Mouse (Mus musculus): ENCODE measurements around the gene Aqp11. TPM values are rescaled to one million over a fixed set of nuclear protein-coding genes. Genes with fewer than 3 reads are reported as not detected.

The Aqp11 gene
- total RNA-seq, 4 experiments from 2014 or later: 0.58 to 1.1 (median 0.70) TPM

DNA sequence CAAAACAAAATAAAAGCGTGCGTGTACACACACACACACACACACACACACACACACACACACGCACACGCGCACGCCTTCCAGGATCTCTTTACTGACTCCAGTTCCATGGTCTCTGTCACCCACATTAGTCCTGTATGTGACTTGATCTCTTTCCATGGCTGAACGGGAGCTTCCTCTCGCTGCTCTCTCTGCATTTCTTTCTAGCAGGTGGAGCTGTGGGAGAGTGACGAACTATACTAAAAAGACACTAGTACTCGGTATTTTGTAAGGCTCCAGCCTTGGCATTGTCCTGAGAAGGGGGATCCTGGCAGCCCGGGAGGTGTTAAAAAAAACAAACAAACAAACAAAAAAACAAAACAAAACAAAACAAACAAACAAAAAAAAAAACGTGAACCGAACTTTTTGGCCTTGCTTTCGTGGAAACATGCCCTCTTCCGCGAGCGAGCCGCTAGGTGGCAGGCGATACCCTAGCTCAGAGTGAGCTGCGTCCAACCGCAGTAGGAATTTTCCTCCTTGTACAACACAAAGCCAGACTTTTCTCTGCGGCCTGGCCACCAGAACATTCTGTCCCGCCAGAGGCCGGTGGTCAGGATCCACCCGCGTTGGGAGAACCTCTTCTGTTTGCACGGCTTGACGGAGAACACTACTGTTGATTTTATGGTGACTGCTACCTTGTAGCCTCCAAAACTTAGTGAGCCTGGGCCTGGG, 9.9 kb upstream of the Aqp11 start:
- peak; percentile 57 to 64 for DNase-seq (ENCODE audit: low spot score in 2 of 2)

- DNase-seq (ENCODE audit: low spot score in 2 of 2): no peak
Observed at GRCm38 (mm10) chr7:97747176-97747707, 9.2 kb upstream of the Aqp11 start.

GRCm38 (mm10) chr7:97745299-97745698, 7.2 kb upstream of the Aqp11 start:
- DNase-seq (ENCODE audit: low spot score in 2 of 2): no peak

- DNase-seq (ENCODE audit: low spot score in 2 of 2): no peak
Observed at GRCm38 (mm10) chr7:97741756-97742291, 3.7 kb upstream of the Aqp11 start.

DNA sequence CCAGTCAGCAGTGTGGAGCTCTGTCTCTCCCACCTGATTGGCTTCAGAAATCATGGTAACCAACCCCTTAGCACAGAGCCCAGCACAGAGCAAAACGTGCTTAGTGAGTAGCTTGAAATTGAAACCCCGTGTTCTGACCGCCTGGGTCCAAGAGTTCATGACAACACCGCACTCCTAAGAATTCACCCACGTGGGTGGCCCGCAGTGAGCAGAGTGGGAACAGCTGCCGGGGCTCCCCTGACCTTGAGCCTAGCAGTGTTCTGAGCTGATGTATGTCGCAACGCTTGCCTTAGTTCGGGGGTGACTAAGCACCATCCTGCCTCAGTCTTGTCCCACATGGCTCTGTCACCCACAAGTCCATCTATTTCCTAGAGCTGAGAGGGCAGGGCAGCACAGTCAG, 2.9 kb upstream of the Aqp11 start:
- no peak for DNase-seq (ENCODE audit: low spot score in 2 of 2)

GRCm38 (mm10) chr7:97737256-97737637, 842 bp downstream of the Aqp11 start:
- DNase-seq (ENCODE audit: low spot score in 2 of 2): no peak

DNA sequence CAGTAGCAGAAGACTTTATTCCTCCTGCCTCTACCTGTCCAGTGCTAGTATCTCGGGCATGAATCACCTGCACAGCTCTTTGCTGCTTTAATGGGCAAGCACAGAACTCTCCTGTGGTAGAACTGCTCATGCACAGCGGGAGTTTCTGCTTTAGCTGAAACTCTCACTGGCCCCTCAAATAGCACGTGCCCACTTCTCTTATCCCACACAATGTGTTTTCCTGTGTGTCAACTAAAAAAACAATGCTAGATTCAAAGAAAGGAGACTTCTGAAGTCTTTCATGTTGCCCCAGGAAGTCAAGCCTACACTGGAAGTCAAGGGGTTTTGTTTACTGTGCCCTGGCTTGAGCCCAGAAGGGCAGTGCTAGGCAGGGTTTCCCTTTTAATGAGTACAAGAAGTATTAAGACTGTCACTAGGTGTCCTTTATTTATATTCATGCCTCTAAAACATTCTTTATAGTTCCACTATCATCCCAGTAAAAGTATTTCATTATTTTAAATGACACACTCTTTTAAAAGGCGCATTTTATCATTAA, 2.1 kb downstream of the Aqp11 start:
- no peak for DNase-seq (ENCODE audit: low spot score in 2 of 2)

DNA sequence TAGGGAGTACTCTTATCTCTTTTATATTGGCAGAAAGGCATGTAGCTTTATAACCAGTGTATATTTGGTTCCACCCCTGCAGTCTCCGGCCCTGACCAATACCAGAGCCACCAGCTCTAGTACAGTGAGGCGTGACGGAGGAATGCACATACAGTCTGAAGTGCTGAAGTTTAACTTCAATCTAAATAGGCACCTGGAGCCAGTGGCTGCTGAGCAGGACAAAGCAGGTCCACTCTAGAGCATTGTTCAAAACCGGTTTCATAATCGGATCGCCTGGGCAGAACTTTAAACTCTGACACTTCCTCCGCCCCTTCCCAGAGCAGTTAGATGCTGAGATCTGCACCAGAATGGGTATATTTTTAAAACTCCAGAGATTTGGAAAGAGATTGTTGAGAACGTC, 3.1 kb downstream of the Aqp11 start:
- DNase-seq (ENCODE audit: low spot score in 2 of 2): no peak

- no peak for DNase-seq (ENCODE audit: low spot score in 2 of 2)
Observed at GRCm38 (mm10) chr7:97733606-97734005, 4.5 kb downstream of the Aqp11 start.

- no peak for DNase-seq (ENCODE audit: low spot score in 2 of 2)
Observed at GRCm38 (mm10) chr7:97730427-97730826, 7.7 kb downstream of the Aqp11 start.

DNA sequence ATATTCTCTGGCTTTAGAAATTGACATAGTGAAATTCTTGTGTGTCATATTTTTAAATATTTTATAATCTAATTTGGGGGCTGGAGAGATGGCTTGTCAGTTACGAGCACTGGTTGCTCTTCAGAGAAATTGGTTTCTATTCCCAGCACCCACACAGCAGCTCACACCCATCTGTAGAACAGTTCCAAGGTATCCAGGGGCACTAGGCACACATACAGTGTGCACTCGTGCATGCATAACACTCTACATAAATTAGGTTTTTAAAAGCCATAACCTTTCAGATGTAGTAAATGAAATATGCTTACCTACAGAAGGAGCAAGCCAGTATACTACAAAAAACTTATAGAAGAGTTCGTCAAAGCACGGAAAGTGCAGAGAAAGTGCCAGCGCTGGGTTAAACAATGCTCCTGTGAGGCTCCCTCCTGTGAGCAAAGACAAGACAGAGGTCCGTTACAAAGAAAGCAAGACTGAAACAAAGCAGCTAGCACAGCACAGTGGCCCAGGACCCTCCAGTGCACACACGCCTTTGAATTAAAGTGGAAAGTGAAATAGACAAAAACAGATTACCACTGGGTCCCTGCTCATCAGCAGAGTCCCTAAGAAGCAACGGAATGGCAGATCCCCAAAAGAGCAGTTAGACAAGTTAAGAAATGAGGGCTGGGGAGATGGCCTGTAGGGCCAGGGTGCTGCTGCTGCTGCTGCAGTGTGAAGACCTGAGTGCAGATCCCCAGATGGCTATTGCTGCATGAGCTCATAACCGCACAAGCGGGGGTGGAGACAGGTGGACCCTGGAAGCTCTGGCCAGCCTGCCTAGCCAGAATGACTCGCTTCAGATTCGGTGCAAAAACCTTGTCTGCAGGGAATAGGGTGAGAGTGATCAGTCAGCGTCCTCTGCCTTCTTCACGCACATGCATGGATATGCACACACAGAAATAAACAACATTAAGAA, 9.1 kb downstream of the Aqp11 start:
- no peak for DNase-seq (ENCODE audit: low spot score in 2 of 2)

DNA sequence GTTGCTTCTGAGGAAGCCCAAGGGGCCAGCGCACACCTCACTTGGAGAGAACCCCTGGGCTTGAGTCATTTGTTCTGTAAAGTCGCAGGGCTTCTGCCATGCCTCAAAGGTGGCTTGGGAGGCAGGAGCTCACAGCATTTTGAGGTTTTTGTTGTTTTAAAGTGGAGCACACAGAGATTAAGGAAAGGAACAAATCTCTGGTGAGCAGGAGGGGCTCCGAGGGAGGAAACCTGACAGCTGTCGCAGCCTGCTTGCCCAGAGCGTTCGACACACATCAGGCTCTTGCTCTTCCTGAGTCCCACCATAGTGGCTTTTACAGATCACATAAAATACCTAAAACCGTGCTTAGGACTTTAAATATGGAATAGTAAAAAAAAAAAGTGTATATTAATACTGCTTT, 11.3 kb downstream of the Aqp11 start:
- no peak for DNase-seq (ENCODE audit: low spot score in 2 of 2)

DNA sequence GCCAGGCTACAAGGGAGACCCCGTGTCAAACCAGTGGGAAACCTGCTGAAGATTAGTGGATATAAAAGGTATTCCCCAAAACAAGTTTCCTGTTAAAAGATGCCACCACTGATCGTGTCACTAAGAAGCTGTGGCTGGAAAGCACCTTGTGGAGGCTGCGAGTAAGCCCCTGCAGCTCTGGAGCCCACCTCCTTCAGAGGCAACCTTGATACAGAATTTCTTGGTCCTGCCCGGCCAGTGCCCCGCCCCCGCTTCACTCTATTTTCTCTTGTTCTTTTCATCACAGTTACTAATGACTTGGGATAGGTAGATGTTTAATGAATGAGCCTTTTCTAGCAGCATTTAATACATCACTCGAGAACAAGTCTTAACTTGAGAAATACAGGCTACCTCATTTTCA, 12.0 kb downstream of the Aqp11 start:
- no peak for DNase-seq (ENCODE audit: low spot score in 2 of 2)

GRCm38 (mm10) chr7:97725401-97725800, 12.7 kb downstream of the Aqp11 start:
- no peak for DNase-seq (ENCODE audit: low spot score in 2 of 2)

DNA sequence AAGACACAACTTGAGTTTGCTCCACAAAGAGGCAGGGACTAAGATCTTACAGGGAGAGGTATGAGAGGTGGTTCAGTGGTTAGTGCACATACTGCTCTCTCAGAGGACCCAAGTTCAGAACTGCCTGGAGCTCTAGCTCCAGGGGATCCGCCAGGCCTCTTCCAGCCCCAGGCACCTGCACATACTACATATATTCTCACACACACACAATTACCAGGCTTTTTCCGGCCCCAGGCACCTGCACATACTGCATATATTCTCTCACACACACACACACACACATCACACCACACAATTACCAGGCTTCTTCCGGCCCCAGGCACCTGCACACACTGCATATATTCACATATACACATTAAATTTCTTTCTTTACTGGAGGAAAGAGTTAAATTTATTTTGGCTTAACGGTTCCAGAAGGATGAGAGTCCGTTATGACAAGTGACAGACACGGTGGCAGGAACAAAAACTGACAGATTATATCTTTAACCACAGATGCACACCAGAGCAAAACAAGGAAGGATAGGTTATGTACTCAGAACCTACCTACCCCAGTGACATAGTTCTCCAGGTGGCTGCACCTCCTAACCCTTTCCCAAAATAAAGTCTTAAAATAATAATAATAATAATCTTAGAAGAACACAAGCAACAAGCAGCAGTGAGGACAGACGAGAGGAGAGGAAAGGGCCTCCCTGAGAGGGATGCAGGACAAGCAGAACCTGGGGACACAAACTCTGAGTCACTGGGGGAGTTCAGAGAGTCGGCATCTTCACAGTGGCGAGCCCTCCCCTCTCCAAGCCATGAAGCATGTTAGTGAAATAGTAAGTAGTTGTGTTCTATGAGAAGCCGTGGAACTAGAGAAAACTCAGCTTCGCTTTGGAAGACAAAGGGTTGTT, 14.2 kb downstream of the Aqp11 start:
- no peak for DNase-seq (ENCODE audit: low spot score in 2 of 2)

DNA sequence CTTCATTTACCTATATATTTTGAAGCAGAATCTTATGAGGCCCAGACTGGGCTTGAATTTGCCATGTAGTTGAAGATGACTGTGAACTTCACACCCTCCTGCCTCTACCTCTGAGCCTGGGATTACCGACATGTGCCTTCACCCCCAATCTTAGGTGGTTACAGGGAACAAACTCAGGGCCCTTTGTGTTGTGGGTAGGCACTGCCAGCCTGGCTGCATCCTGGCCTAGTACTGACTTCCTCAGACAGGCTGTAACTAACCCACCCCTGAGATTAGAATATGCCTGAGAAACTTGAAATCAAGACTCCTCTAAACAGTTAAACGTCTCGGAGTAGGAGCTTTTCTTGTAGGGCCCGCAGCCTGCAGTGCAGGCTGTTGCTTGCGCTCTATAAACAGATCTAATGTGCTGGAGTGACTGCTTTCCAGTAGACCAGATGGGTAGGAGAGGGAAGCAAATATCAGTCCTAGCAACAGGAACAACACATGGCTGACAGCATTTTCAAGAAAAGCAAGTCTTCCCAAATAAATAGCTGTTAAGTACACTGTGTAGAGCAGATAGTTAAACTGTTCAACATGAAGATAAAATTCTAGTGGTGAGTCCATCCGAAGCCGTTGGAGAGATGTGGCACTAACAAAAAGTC, 15.7 kb downstream of the Aqp11 start:
- no peak for DNase-seq (ENCODE audit: low spot score in 2 of 2)

GRCm38 (mm10) chr7:97720109-97720508, 18.0 kb downstream of the Aqp11 start:
- DNase-seq (ENCODE audit: low spot score in 2 of 2): no peak

GRCm38 (mm10) chr7:97719078-97719477, 19.0 kb downstream of the Aqp11 start:
- DNase-seq (ENCODE audit: low spot score in 2 of 2): no peak

DNA sequence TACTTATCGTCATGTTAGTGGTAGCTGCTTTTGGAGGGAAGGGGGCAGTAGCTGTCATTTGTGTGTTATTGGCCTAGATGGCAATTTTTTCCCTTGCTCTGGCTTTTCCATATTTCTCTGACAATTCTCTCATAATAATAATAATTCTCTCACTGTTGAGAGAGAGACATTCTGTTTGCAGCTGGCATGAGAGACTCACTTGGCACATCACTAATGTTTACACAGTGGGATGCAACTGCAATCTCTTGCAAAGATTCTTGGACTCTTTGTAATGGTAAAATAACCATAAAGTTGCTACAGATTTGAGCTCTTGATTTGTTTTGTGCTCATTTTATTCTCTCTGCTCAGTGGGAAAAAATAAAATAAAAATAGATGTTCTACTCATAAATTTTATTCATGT, 20.8 kb downstream of the Aqp11 start:
- no peak for DNase-seq (ENCODE audit: low spot score in 2 of 2)

DNA sequence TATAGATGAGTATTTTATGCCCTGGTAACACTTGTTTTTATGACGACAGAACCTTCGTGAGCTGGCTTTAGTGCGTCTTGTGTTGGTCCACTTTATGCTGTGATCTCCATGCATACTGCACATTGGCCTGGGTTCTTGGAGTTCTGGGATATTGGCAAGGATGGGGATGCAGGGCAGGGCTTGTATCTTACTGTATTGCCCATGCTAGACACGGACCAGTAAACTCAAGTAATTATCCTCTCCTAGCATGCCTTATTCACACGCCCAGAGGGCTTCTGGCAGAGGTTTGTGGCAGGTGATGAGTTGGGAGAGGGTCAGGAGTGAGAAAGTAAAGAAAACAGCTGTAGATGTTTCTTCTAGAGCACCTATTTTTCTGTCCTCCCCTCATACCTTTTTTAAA, 23.4 kb downstream of the Aqp11 start:
- no peak for DNase-seq (ENCODE audit: low spot score in 2 of 2)

Data from gastrocnemius, adult 8-10 months (tissue).